Mouse (Mus musculus): ENCODE data around the gene Kdm2a. TPM values are rescaled to one million over a fixed set of nuclear protein-coding genes. Genes with fewer than 3 reads are reported as not detected.
A peak's percentile ranks its signal among the peaks of the same experiment; 100 is the strongest.

Gene Kdm2a
- total and polyA plus RNA-seq, 3 experiments, result 20.3 to 55.9 TPM; not detected in 1

- Histone ChIP-seq H3K36me3 (ENCODE audit: control insufficient read depth in 1 of 2, insufficient read depth in 2 of 2, low read length in 2 of 2) (no peaks in the 10 kb centered on the region; a peak in 2 of 4 replicates), H3K9me3 (replicated peaks; ENCODE audit: insufficient read depth, low read length) (no peaks in the 10 kb centered on the region), H3K79me2 (ENCODE audit: control insufficient read depth, insufficient read depth, low read length, poor library complexity) (no peaks in the 10 kb centered on the region), H3K4me3 (ENCODE audit: control insufficient read depth in 1 of 2, insufficient read depth in 1 of 2, low read depth in 2 of 2, low read length in 2 of 2) (peak within 1 kb of the TSS; percentile 67 to 76), H3K4me1 (ENCODE audit: control insufficient read depth in 1 of 2, insufficient read depth in 2 of 2, low read length in 2 of 2) (peaks cover 0 to 4% of the 10 kb centered on the region in 2 experiments; a peak in 2 of 4 replicates), H3K9ac (ENCODE audit: control insufficient read depth, low read depth, low read length, poor library complexity, severe bottlenecking) (peak within 1 kb of the TSS; percentile 62), H3K27ac (ENCODE audit: control insufficient read depth, low read depth, low read length) (no peak within 1 kb of the TSS), H3K27me3 (ENCODE audit: control insufficient read depth in 1 of 2, insufficient read depth in 2 of 2, low read length in 2 of 2) (no peaks in the 10 kb centered on the region)
- peak; percentile 93 for DNase-seq (ENCODE audit: low read depth, low spot score)
- TF ChIP-seq SIN3A (IDR thresholded peaks at IDR 0.05; ENCODE audit: low read length), result peak; percentile 86
- no peak for TF ChIP-seq CHD1 (IDR thresholded peaks at IDR 0.05; ENCODE audit: low read depth, low read length)
- 0 out of 4 replicates have a peak, but pooled peaks of 1 of the 2 experiments have one; percentile 10 for TF ChIP-seq POLR2A (IDR thresholded peaks at IDR 0.05; ENCODE audit: control insufficient read depth in 1 of 2, insufficient read depth in 1 of 2, low read depth in 1 of 2, low read length in 2 of 2, poor library complexity in 1 of 2)
- peak; percentile 56 for TF ChIP-seq NRF1 (IDR thresholded peaks at IDR 0.05; ENCODE audit: insufficient read depth, low read depth, low read length, poor library complexity, severe bottlenecking)
- no peak for TF ChIP-seq JUND (IDR thresholded peaks at IDR 0.05; ENCODE audit: low read depth, low read length)
- TF ChIP-seq HCFC1 (IDR thresholded peaks at IDR 0.05; ENCODE audit: low read depth, low read length), result peak; percentile 72; the same call in 1 of the 2 replicates
- no peak for TF ChIP-seq ZNF384 (IDR thresholded peaks at IDR 0.05; ENCODE audit: low read depth, low read length)
- TF ChIP-seq SMC3 (IDR thresholded peaks at IDR 0.05; ENCODE audit: low read depth, low read length), result peak; percentile 40
- no peak for TF ChIP-seq USF2 (IDR thresholded peaks at IDR 0.05; ENCODE audit: borderline replicate concordance in 1 of 2, insufficient read depth in 1 of 2, low read depth in 1 of 2, low read length in 2 of 2)
- no peak for TF ChIP-seq CHD2 (IDR thresholded peaks at IDR 0.05; ENCODE audit: low read length)
- peak; percentile 43 for TF ChIP-seq RAD21 (IDR thresholded peaks at IDR 0.05; ENCODE audit: low read depth, low read length)
- no peak for TF ChIP-seq MYC (IDR thresholded peaks at IDR 0.05; ENCODE audit: low read depth, low read length)
- no peak for TF ChIP-seq E2F4 (IDR thresholded peaks at IDR 0.05; ENCODE audit: borderline replicate concordance, low read depth, low read length)
- TF ChIP-seq MAX (IDR thresholded peaks at IDR 0.05; ENCODE audit: low read length), result no peak
- TF ChIP-seq GABPA (IDR thresholded peaks at IDR 0.05; ENCODE audit: low read depth, low read length), result no peak
- TF ChIP-seq KAT2A (conservative IDR thresholded peaks at IDR 0.05; ENCODE audit: low read depth, low read length), result no peak
- TF ChIP-seq ELF1 (IDR thresholded peaks at IDR 0.05; ENCODE audit: low read depth, low read length), result peak; percentile 71
- TF ChIP-seq BHLHE40 (IDR thresholded peaks at IDR 0.05; ENCODE audit: borderline replicate concordance, low read depth, low read length), result 0 out of 2 replicates have a peak, but pooled peaks have one; percentile 24
- TF ChIP-seq NELFE (IDR thresholded peaks at IDR 0.05; ENCODE audit: low read depth, low read length), result 0 out of 2 replicates have a peak, but pooled peaks have one; percentile 23
- peak; percentile 89 for TF ChIP-seq MAZ (IDR thresholded peaks at IDR 0.05; ENCODE audit: low read depth, low read length)
- TF ChIP-seq TBP (IDR thresholded peaks at IDR 0.05; ENCODE audit: low read depth, low read length), result no peak
- TF ChIP-seq CTCF (IDR thresholded peaks at IDR 0.05 in 2 of 3, conservative IDR thresholded peaks at IDR 0.05 in 1 of 3; ENCODE audit: control insufficient read depth in 1 of 3, insufficient read depth in 1 of 3, low read depth in 2 of 3, low read length in 3 of 3, poor library complexity in 1 of 3, severe bottlenecking in 1 of 3), result peak; percentile 65 to 90 (median 76)
- TF ChIP-seq GATA1 (IDR thresholded peaks at IDR 0.05; ENCODE audit: low read depth, low read length), result no peak
- peak; percentile 17; the same call in 1 of the 2 replicates for TF ChIP-seq ETS1 (IDR thresholded peaks at IDR 0.05; ENCODE audit: low read depth, low read length)
- no peak for TF ChIP-seq MEF2A (IDR thresholded peaks at IDR 0.05; ENCODE audit: extremely low read depth, insufficient replicate concordance, low read depth, low read length, poor library complexity, severe bottlenecking)
- no peak for TF ChIP-seq UBTF (IDR thresholded peaks at IDR 0.05; ENCODE audit: borderline replicate concordance, insufficient read depth, low read depth, low read length)
- no peak for TF ChIP-seq MYB (IDR thresholded peaks at IDR 0.05; ENCODE audit: low read depth, low read length)
- TF ChIP-seq POLR2AphosphoS5 (IDR thresholded peaks at IDR 0.05; ENCODE audit: borderline replicate concordance, low read depth, low read length), result no peak
- no peak for TF ChIP-seq MAFK (IDR thresholded peaks at IDR 0.05; ENCODE audit: borderline replicate concordance, low read depth, low read length)
- TF ChIP-seq POLR2AphosphoS2 (IDR thresholded peaks at IDR 0.05; ENCODE audit: low read length), result no peak
- TF ChIP-seq TCF12 (IDR thresholded peaks at IDR 0.05; ENCODE audit: low read depth, low read length), result no peak
- TF ChIP-seq EP300 (IDR thresholded peaks at IDR 0.05; ENCODE audit: low read depth in 1 of 2, low read length in 2 of 2), result no peak
- no peak for TF ChIP-seq ZKSCAN1 (IDR thresholded peaks at IDR 0.05; ENCODE audit: low read depth, low read length)
- TF ChIP-seq USF1 (IDR thresholded peaks at IDR 0.05; ENCODE audit: low read depth, low read length), result no peak
- no peak for TF ChIP-seq RCOR1 (IDR thresholded peaks at IDR 0.05; ENCODE audit: low read depth, low read length)
- no peak for TF ChIP-seq ZC3H11A (IDR thresholded peaks at IDR 0.05; ENCODE audit: low read depth, low read length)
Observed at GRCm38 (mm10) chr19:4282898-4283553, 115.1 kb downstream of the Kdm2a start, which contains the start of gene Ankrd13d. TSS of gene Ankrd13d (minus strand) at chr19:4283137.

Data from MEL (cell line).